Mouse (Mus musculus) induced T-regulatory cell, adult 2 months (primary cell): ENCODE data around the gene Tln1.
A peak's percentile ranks its signal among the peaks of the same experiment; 100 is the strongest.

Experiments
- DNase-seq: peaks from one replicate; pipeline ENCODE4 v3.0.0-alpha.2; 2012; ENCODE audit warnings: low read depth

Gene Tln1

DNA sequence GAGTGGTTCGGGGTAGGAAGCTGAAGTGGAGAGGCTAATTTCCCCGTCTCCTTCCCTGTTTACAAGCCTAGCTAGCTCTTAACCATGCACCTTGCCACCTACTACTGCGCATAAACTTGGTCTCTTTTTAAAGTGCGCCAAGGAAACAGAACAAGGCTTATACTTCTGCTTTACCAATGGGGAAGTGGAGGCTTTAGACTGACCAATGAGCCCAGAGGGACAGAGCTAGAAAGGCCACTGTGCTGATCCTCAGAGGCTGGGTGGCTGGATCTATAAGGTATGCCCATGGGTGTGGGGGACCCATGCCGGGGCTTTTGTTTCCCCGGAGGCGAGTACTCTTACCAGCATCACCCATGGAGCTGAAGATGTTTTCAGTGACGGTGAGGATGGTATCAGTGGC lies 15.3 kb downstream of the Tln1 start:
- no peak for DNase-seq

DNA sequence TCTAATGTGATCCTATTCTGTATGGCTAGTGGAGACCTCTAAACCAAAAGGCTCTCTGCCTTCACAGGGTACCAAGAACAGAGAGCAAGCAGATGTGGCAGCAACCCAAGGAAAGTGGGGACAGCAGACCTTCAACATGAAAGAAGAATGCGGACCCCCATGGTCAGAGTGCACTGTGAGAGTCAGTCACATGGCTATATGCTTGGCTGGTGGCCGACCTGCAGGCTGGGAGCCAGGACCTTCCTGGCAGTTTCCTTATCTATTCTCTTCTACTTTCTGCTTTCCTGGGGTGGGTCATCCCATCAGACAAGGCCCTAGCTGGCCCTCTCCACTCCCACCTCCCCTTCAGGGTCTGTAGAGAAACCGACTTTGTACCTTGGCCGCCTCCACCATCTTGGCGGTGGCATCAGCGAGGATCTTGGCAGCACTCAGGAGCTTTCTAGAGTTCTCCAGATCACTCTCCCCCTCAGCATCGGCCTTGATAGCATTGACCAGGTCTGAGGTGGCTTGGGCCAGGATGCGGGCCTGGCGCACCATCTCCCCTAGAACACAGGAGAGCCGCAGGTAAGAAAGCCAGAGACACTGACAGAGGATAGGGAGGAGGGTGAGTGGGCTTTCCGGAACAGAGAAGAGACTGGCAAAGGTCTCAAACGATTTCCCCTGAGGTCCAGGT lies 16.0 kb downstream of the Tln1 start:
- no peak for DNase-seq

DNA sequence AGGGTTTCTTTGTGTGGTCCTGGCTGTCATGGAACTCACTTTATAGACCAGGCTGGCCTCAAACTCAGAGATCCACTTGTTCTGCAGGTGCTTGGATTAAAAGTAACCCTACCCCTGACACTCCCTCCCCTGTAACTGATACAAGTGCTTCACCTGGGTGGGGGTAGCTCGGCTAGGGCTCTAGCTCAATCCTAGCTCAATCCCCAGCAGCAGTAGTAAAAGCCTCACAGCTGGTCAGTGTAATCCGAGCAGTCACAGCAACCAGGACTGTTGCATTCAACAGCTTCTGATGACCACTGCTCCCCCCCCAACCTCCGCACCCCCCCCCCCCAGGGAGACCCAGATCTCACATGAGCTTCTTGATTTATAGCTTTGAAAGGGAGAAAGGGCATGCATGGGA lies 20.4 kb downstream of the Tln1 start:
- no peak for DNase-seq

DNA sequence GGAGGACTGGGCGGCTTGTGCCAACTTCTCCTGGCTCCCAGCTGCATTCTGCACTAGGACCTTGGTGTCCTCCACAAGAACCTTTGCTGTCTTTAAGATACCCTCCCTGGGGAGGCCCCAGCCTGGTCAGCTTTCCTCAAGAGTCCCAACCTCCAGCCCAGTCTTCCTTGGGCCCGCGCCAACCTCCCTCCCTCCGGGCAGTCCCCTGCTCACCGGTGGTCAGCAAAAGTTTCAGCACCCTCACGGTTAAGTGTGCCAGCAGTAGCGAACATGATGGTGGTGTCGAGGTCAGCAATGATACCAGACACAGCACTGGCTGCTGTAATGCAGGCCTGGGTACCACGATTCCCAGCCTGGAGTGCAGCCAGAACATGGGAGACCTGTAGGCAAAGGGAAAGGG lies 26.5 kb downstream of the Tln1 start:
- DNase-seq, result no peak

DNA sequence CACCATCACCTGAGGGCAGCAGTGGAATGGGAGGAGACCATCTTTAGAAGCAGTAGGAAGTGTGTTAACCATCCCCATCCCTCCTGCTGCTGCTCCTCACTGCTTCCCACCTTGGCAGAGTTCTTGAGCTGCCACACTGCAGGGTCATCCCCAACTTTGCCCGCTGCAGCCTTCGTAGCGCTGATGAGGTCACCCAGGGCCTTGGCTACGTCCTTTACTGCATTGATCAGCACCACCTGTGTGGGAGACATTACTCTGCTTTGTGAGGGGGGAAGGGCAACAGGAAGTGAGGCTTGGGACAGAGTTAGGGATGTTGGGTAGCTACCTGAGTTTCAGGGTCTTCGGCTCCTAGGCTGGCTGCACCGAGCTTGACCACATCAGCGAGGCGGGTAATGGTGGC lies 26.9 kb downstream of the Tln1 start:
- no peak for DNase-seq

DNA sequence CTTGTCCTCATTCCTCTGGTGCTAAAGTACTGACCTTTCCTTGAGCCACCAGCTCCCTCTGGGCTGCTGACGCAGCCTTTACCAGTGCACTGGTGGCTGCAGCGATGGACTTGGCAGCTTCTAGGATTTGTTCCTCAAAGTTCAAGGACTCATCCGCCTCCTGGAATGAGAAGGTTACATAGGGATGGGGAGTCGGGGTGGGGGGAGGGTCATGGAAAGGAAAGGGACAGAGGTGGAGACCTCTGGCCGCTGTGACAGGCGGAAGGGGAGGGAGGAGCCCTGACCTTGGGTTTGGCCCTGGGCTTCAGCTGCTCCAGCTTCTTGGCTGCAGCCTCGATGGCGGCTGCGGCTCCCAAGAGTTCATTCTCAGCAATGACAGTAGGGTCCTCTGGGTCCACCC lies 29.2 kb downstream of the Tln1 start:
- DNase-seq, result no peak

DNA sequence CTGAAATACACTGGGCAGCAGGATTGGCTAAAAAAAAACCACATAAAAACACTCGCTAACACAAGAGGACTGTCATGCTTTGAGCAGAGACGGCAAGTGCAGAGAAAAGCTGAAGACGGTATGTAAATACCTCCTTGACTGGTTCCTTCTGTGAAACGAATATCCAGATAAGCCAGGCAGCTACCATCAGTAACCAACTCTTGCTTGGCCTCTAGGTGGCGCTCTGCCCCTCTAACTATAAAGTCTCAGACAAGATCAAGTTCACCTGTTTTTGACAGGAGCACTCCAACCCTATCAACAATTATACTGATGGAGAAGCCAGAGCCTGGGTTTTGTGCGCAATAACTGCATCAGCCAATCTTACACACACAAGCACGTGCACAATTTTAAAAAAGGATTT lies 31.9 kb downstream of the Tln1 start:
- peak; percentile 89 for DNase-seq

DNA sequence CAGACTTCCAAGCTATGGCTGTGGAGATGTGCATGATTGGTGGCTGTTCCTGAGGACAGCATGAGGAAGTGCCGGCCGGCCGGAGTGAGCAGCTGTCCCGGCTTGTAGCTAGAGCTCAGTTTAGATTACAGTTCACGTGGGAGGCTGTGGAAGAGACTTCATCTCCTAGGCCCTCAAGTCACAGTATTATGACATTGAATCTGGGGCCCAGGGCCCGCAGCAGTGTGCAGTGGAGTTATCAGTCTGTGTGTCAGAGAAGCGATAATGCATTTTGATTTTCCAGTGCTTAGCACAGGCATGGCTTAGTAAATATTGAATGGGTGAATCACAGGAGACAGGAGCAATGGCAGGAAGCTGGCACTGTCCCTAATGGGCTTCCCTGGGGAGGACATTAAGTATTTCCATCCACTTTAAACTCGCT lies 32.4 kb downstream of the Tln1 start:
- no peak for DNase-seq

DNA sequence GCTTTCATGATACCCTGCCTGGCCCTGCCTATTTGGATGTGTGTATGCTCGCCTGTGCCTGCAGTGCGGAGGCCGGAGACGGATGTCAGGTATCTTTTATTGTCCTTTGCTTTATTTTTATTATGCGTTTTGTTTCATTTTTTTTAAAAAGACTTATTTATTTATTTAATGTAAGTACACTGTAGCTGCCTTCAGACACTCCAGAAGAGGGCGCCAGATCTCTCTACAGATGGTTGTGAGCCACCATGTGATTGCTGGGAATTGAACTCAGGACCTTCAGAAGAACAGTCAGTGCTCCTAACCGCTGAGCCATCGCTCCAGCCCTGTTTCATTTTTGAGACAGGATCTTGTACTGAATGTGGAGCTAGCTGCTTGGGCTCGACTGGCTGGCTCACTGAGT lies 34.0 kb downstream of the Tln1 start:
- DNase-seq, result peak; percentile 62

DNA sequence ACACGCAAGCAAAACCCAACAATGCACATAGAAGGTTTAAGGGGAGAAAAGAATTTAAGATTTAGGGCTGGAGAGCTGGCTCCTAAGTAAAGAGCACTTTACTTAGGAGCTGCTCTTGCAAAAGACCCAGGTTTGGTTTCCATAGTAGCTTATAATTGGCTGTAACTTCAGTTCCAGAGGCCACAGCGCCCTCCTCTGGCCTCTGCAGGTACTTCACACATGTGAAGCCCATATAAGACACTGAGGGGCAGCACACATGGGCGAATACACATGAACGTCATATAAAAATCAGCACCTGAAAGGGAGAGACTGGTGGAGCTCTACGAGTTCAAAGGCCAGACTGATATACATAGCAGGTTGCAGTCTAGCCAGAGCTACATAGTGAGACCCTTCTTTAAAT lies 34.6 kb downstream of the Tln1 start:
- DNase-seq, result peak; percentile 72

DNA sequence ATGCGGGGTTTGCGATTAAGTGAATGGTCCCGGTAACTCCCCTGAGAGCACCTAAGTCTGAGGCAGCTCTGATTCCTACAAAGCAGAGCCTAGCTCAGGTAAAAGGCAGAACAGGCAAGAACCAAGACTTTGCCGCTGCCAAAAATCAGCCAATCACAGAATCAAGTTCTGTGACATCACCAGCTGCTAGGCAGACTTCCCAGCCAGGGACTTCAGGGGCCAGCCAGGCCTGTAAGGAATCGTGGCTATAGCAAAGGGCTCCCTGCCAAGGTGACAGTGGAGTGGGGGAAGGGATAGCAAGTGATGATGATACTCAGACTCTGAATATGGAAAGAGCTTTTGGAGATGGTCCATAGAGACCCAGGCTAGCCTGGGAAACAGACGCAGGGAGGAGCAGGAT lies 42.5 kb downstream of the Tln1 start:
- DNase-seq, result peak; percentile 91

DNA sequence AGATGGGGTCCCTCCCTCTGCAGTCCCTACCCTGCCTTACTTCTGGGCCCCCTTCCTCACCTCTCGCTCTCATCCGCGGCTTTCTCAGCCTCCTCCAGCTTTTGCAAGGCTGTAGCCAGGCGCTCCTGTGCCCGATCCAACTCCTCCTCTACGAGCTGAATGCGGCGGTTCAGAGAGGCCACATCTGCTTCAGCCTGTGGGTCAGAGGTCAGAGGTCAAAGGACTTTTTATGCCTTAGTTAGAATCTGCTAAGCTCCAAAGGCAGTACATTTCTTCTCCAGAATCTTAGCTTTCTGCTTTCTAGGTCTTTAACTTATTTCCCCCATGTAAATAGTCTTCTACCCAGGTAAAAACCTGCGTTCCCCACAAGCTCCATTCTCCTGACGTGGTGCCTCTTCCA lies 42.9 kb downstream of the Tln1 start:
- peak; percentile 53 for DNase-seq

DNA sequence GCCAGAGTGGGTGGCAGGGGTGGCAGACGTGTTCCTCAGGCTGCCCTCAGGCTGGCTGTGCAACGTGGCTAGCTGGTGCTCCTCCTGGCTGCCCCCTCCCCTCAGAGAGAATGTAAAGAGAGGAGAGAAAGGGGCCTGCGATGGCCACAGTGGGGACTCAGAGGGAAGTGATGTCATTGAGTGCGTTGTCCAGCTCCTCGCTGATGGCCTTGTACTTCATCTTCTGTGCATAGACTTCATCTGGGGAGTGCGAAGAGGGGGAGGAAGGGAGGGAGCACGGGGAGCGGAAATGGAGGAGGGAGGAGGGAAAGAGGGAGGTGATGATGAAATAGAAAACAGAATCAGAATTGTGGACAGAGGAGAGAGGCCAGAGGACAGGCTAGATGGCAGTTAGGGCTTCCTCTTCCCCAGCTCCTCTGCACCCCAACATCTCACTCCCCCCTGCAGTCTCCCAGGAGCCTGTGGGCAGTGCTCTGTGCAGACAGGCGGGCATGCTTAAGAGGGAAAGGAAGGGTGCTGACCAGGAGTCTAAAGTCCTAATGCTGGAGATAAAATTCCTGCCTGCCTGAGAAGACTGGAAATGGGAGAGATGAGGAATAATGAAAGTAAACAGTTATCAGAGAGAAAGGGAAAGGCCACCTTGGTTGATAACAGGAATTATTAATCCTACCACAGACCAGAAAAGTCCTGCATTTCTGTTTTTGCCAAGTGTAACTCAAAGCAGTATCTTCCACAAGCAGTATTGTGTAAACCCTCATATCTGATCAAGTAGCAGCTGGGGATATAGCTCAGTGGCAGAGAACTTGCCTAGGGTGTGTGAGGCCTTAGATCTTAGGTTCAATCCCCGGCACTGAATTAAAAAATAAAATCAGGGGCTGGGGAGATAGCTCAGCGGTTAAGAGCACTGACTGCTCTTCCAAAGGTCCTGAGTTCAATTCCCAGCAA lies 46.5 kb downstream of the Tln1 start:
- DNase-seq, result no peak

DNA sequence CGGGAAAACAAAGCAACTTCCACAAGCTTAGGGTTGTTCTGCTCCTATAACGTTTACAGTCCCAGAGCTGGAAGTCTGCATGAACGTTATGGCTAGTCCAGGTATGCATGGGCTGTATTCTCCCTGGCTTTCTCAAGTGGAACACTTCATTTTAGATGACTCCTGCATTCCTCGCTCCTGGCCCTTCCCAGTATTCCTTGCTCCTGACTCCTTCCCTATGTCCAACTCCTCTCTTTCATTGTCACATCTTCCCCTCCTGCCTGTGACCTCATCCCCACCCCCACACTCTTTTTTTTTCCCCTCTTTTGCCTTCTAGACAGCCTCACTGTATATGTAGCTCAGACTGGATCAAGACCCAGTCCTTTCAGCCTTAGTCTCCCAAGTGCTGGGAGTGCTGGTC lies 48.7 kb downstream of the Tln1 start:
- no peak for DNase-seq

DNA sequence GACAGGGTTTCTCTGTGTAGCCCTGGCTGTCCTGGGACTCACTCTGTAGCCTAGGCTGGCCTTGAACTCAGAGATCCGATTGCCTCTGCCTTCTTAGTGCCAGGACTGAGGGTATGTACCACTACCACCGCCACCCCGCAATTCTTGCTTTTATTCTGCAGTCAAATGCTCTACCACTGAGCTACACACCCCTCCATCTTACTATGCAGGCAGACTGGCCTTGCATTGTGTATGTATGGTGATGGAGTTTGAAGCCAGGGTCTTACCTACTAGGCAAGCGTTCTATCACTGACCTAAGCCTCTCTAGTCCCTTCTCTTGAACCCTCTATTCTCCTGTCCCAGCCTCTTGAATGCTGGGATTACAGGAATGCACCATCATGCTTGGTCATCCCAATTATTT lies 49.2 kb downstream of the Tln1 start:
- no peak for DNase-seq

DNA sequence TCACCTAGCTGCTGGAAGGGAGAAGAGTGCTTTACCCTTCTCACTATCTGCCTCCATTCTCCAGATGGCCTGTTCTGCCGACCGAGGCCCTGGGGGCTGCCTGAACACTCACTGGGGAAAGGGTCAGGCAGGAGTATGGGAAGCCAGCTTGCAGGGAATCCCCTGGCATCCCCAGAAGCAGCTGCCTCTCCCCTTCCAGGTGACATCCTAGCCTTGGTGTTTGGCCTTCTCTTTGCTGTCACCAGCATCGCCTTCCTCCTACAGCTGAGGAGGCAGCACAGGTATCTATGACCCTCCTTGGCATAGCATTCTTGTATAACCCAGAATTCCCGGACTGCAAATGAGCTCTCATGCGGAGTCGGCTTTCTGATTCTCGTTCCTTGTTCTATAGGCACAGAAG lies 49.8 kb downstream of the Tln1 start:
- DNase-seq, result no peak

DNA sequence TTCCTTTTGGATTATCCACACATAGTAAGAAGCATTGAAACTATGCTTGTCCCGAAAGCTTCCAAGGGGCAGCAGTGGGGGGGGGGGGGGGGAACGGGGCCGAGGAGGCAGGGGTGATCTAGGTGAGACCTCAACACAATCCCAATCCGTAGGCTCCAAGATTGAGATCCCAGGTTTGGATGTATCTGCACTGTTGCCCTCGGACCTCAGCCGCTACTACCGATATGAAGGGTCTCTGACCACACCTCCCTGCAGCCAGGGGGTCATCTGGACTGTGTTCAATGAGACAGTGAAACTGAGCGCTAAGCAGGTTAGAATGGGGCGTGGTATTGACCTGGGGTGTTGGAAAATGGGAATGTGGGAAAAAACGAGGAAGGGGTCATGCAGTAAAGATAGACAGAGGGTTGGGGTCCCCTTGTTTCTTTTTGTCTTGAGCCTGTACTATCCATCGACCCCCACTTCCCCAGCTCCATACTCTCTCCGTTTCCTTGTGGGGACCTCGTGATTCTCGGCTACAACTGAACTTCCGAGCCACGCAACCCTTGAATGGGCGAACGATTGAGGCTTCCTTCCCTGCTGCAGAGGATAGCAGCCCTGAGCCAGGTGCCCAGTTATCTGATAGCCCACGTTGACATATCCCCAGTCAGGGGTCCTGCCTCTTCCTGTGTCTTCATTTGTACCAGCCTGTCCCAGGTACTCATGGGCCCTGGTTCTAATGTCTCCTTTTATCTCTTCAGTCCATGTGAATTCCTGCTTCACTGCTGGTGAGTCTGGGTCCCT lies 50.6 kb downstream of the Tln1 start:
- DNase-seq, result no peak

DNA sequence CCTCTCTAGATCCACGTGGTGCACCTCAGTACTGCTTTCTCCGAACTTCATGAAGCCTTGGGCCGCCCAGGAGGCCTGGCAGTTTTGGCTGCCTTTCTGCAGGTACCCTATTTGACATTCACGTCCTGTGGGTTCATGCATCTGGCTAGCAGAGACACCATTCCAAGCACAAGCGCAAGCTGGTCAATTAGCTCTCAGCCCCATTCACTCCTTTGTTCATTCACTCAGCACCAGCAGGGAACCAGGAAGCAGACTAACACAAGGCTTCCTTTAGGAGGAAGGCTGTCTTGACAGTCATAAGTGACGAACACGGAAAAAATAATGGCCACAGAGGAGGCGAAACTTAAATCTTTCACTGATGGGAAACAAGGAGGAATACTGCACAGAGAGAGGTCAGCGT lies 53.4 kb downstream of the Tln1 start:
- DNase-seq, result no peak

DNA sequence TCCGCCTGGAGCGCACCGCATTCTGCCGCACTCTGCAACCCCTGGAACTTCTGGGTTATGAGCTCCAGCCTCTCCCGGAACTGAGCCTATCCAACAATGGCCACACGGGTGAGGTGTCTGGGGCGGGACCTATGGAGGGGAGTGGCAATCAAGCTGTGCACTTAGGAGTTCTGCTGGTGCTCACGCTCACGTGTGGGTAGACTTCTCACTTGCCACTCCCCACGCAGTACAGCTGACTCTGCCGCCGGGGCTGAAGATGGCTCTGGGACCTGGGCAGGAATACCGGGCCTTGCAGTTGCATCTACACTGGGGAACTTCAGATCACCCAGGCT lies 53.9 kb downstream of the Tln1 start:
- DNase-seq, result peak; percentile 86

DNA sequence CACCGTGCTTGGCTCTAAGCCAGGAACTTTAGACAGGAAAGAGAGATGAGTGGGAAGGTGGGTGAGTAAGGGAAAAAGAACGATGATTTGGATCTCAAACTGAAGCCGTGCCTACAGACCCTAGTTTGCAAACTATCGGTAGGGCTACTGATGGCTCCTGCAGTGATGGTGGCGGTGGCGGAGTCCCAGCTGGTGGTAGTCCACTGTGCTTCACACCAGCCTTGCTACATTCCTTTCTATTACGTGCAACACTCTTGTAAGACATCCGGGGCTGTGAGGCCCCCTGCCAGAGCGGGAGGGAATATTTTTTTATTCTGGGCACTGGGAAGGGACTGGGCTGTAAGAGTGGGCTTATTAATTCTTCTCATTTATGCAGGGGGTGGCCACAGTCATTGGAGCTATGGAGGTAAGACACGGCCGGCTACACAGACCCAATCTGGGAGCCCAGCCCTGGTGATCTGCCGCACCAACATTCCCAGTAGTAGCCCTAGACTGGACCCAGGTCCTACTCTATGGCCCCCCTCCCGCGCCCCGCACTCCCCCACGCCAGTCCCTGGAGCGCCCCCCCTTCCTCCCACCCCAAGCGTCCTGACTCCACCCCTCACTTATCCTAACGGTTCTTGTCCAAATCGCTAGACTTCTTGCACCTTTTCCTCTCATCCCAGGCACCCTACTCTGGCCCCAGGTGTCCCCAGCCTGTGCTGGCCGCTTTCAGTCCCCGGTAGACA lies 54.4 kb downstream of the Tln1 start:
- no peak for DNase-seq

DNA sequence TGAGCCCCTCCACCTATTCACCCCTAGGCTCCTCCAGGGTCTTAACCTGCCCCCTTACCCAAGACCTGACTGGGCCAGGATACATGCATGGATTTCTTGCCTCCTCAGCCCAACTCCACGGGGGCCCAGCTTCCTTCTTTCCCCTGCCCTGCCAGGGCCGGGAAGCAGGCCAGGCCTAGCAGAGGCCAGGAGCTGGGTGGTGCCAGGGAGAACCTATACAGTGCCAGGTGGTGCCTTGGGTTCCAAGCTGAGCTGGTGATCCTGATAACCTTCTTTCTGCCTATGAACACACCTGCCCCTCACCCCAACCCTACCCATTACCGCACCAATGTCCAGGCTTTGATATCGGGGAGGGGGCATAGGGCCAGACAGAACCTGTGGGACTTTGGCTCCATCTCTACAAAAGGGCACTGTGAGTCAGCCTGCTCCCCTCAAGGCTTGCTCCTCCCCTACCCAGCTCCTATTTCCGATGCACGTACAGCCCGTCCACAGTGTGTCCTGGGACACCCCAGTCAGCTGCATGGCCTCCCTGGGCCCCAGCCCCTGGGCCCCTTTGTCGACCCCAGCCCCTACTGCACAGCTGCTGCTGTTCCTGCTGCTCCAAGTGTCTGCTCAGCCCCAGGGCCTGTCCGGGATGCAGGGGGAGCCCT lies 55.8 kb downstream of the Tln1 start, which contains the start of gene Car9:
Car9 (plus strand) TSS at position 431 of the 650 bp plus-strand sequence.
- no peak for DNase-seq

DNA sequence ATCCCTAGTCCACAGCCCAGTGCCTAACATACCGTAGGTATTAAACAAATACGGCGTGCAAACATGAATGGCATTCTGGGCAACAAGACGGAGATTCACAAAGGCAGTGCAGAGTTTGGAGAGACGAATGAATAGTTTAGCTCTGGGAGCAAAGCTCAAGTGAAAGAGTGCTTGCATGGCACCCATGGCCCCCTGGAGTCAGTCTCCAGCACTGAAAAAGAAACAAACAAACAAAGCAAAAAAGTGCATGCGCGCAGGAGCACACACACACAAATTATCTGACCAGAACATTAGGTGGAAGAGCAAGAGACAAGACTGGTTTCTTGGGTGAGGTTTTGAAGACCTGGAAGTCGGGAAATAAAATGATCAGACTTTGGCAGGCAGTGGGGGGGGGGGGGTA lies 56.4 kb downstream of the Tln1 start:
- no peak for DNase-seq
